Mouse (Mus musculus) urinary bladder, adult 18-20 months (tissue): ENCODE results near the gene Iqschfp.

Experiments
- DNase-seq, 2 experiments: peaks; one replicate each; pipeline ENCODE4 v3.0.0; 2022; ENCODE audit warnings: low spot score in 2 of 2, mixed read lengths in 2 of 2

Iqschfp gene

GRCm38 (mm10) chr3:68526416-68526815 is 634.4 kb downstream of the Iqschfp start:
- no peak for DNase-seq

- DNase-seq: no peak
These were observed 635.1 kb downstream of the Iqschfp start for GRCm38 (mm10) chr3:68527182-68527581.

GRCm38 (mm10) chr3:68531908-68532307 is 639.9 kb downstream of the Iqschfp start:
- no peak for DNase-seq

GRCm38 (mm10) chr3:68534571-68535051 is 642.6 kb downstream of the Iqschfp start:
- no peak for DNase-seq

GRCm38 (mm10) chr3:68535160-68535728 is 643.2 kb downstream of the Iqschfp start:
- no peak for DNase-seq

- DNase-seq: no peak
These were observed 644.0 kb downstream of the Iqschfp start for GRCm38 (mm10) chr3:68536071-68536470.

- DNase-seq: no peak
These were observed 649.7 kb downstream of the Iqschfp start for GRCm38 (mm10) chr3:68541688-68542087.

- peak; percentile 20 to 30 for DNase-seq
These were observed 651.0 kb downstream of the Iqschfp start for GRCm38 (mm10) chr3:68542944-68543501.

GRCm38 (mm10) chr3:68544811-68545210 is 652.8 kb downstream of the Iqschfp start:
- no peak for DNase-seq

- DNase-seq: no peak
These were observed 653.9 kb downstream of the Iqschfp start for GRCm38 (mm10) chr3:68545898-68546297.

- DNase-seq: no peak
These were observed 663.1 kb downstream of the Iqschfp start for GRCm38 (mm10) chr3:68555087-68555662.

- no peak for DNase-seq
These were observed 664.9 kb downstream of the Iqschfp start for GRCm38 (mm10) chr3:68556891-68557290.

- DNase-seq: no peak
These were observed 666.7 kb downstream of the Iqschfp start for GRCm38 (mm10) chr3:68558744-68559143.

- DNase-seq: no peak
These were observed 668.0 kb downstream of the Iqschfp start for GRCm38 (mm10) chr3:68560057-68560456.

- no peak for DNase-seq
These were observed 670.8 kb downstream of the Iqschfp start for GRCm38 (mm10) chr3:68562838-68563237.

GRCm38 (mm10) chr3:68563922-68564321 is 671.9 kb downstream of the Iqschfp start:
- DNase-seq: peak in 1 of 2 experiments; percentile 23

GRCm38 (mm10) chr3:68564978-68565674 is 673.1 kb downstream of the Iqschfp start:
- DNase-seq: no peak

- DNase-seq: no peak
These were observed 673.6 kb downstream of the Iqschfp start for GRCm38 (mm10) chr3:68565675-68566055.

- DNase-seq: no peak
These were observed 675.5 kb downstream of the Iqschfp start for GRCm38 (mm10) chr3:68567581-68567980.

GRCm38 (mm10) chr3:68568149-68568548 is 676.1 kb downstream of the Iqschfp start:
- no peak for DNase-seq

- no peak for DNase-seq
These were observed 676.7 kb downstream of the Iqschfp start for GRCm38 (mm10) chr3:68568716-68569115.

- DNase-seq: no peak
These were observed 678.3 kb downstream of the Iqschfp start for GRCm38 (mm10) chr3:68570319-68570718.
